Mouse (Mus musculus) myocyte (in vitro differentiated cells): ENCODE data around the gene Gm5129.

Experiments used
- MAX ChIP-seq: IDR thresholded peaks from one replicate; pipeline ENCODE4 v1.6.1; 2011; ENCODE audit warnings: low read depth, mild to moderate bottlenecking, control low read depth
- MYOG ChIP-seq, 3 experiments: IDR thresholded peaks; one replicate each; pipeline ENCODE4 v1.6.1; 2011; ENCODE audit warnings: control low read depth in 2 of 3, low read depth in 2 of 3, mild to moderate bottlenecking in 2 of 3; ENCODE audit not compliant: insufficient read length in 2 of 3, control insufficient read depth in 1 of 3, insufficient read depth in 1 of 3
- POLR2A ChIP-seq: IDR thresholded peaks from one replicate; pipeline ENCODE4 v1.6.1; 2011; ENCODE audit warnings: low read depth, mild to moderate bottlenecking, control low read depth, moderate library complexity; ENCODE audit not compliant: insufficient read length
- USF1 ChIP-seq: IDR thresholded peaks from one replicate; pipeline ENCODE4 v1.6.1; 2011; ENCODE audit warnings: low read depth, mild to moderate bottlenecking, control low read depth, moderate library complexity

DNA sequence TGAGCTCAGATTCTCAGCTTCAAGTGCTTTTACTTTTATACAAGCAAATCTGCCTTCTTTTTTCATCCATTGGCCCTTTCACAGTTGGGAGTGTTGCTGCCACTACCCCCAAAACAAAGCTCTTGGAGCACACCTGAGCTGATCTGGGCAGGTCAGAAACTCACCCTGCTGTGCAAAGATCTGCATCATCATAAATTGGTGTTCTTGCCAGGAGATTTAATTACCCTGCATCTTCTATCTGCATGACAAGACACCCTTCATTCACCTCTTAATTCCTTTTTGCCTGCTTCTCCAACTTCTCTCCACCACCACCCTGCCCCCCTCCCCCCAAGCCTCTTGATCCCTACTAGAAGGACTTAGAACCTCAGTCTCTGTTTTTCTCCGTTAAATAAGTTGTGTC is 14.6 kb downstream of the Gm5129 start:
- no peak for TF ChIP-seq MYOG (IDR thresholded peaks at IDR 0.05; ENCODE audit: control insufficient read depth in 1 of 3, insufficient read depth in 1 of 3, insufficient read length in 2 of 3, low read depth in 2 of 3)
- no peak for TF ChIP-seq POLR2A
- no peak for TF ChIP-seq MAX
- no peak for TF ChIP-seq USF1
